Mouse (Mus musculus) liver (tissue): Measurements from ENCODE around the gene Cks1b.
A peak's percentile ranks its signal among the peaks of the same experiment; 100 is the strongest.

ENCODE experiments used
- DNase-seq: peaks from one replicate; pipeline ENCODE4 v3.0.0-alpha.2; 2020; ENCODE audit warnings: mixed read lengths

Gene Cks1b

GRCm38 (mm10) chr3:89381233-89381632, 37.0 kb downstream of the Cks1b start:
- DNase-seq, result no peak

- no peak for DNase-seq
These were observed 37.5 kb downstream of the Cks1b start for GRCm38 (mm10) chr3:89380711-89381110.

- DNase-seq, result no peak
These were observed 37.9 kb downstream of the Cks1b start for GRCm38 (mm10) chr3:89380291-89380690.

- DNase-seq, result no peak
These were observed 38.6 kb downstream of the Cks1b start for GRCm38 (mm10) chr3:89379388-89380131.

DNA sequence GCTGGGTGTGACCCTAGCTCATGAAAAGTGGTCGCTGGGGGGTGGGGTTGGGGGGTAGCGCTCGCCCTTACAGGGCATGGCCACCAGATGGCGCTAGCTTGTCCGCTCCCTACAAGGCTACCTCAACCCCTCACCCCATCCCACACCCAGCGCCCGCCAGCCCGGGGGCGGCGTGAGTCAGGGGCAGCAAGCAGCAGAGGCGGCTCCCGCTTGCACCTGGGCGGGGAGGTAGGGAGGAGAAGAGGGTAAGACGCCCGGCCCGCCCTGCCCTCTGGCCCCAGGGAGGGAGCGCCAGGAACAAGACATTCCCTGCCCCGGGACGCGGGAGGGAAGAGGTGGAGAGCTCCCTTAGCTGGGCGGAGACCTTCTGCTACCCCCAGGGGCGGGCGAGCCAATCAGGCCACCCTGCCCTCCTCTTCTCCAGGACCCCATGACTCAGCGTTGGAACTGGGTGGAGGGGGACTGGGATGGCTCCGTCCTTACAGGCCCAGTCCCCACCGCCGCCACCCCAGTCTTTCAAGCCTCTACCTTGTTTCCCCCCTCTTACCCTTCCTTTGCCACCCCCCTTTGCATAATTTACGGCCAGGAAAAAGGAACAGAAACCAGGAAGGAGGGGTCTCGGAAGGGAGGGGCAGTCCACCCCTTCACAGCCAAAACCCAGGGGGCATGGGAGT, 39.7 kb downstream of the Cks1b start:
- peak; percentile 71 for DNase-seq

DNA sequence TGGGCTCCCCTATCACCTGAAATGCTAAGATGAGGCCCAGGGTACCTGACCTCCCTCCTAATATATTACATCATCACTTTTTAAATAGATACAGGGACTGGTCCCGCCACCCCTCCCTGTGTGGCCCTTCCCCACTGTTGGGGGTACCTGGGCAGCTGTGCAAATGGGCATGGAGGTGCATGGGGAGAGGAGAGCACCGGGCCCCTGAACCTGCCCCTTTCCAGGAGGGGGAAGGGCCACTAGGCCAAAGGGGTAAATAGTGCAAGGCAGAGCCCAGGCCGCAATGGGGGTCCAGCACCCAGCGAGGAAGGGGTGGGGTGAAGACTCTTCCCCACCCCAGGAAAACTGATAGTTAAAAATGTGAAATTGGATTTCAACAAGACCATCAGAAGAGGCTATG, 40.4 kb downstream of the Cks1b start:
- DNase-seq, result no peak

GRCm38 (mm10) chr3:89373581-89374231, 44.5 kb downstream of the Cks1b start:
- DNase-seq, result no peak

- DNase-seq, result no peak
These were observed 50.8 kb downstream of the Cks1b start for GRCm38 (mm10) chr3:89367338-89367737.

DNA sequence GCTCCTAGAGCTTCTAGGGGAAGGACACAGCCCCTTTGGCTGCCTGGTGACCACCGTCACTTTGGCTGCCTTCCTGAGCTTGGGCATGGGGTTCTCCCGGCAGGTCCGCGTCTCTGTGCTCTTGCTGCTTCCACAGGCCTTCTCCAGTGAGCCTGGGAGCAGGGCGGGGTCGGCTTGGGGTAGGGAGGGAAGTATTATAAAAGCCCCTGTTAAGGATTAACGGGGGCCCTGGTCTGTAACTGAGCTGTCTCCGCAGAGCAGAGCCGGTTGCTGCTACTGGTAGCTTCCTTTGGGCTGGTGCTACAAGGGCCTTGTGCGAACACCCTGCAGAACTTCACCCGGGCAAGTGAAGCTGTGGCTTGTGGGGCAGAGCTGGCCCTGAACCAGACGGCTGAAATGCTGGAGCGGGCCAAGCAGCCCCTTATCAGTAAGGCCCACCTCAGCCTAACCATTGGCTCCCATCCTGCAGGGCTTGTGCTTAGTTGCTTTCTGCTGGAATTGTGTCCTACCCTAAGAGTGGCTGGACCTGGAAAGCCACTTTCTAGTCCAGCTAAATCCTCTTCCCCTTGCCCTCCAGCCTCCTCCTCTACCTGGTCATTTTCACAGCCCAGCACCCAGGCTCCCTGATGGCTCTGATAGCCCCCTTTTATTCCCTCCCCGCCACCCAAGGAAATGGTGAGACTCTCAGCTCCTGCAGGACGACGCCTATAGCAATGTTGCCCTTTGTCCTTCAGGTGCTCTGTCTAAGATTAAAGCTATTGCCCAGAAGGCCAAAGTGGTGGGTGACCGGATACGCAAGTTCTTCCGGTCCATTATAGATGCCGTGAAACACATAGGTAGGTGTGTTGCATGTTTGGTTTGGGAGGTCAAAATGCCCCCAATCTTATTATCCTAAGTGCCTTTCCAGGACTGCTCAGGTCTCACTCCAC, 52.4 kb downstream of the Cks1b start:
- DNase-seq, result no peak
